11 mouse cellular contexts compared by ENCODE assay signal in genomic region chr7:140847755-140848580, GRCm38 (mm10). TPM values are rescaled to one million over a fixed set of nuclear protein-coding genes. Genes with fewer than 3 reads are reported as not detected.
DNase-seq lines count a peak whose midpoint lies in the region; ATAC-seq and TF ChIP-seq lines count a peak whose summit lies in the region.
"Had no signal": no experiment of that assay in that cellular context is flagged by ENCODE, and none has a peak within 500 bp of the region (broad histone marks: within the 10 kb centered on the region; RNA-seq: fewer than 3 reads in every experiment).

TSS of gene Odf3 (plus strand) at chr7:140847805.

- WGBS in limb, embryonic 14.5 days = 68% methylated on average over 11 of the region's 11 CpGs

- ATAC-seq in limb, embryonic 14.5 days (ENCODE audit: low FRiP score, low read depth) = no peak

- H3K27me3 ChIP-seq in limb, embryonic 14.5 days (ENCODE audit: control insufficient read depth, insufficient read depth, low read length) = no peaks in the 10 kb centered on the region

- intact Hi-C loops in left cerebral cortex, postnatal 4 days (cut with DNase I) = loop anchor here (2.0 to 5.0 kb wide), 2 partner anchors 59 to 201 kb away; no protein-coding TSS in a partner anchor

- peaks cover 24% of the 10 kb centered on the region for H3K36me3 ChIP-seq in limb, embryonic 14.5 days (ENCODE audit: control insufficient read depth, insufficient read depth, low read length)

- H3K27ac ChIP-seq in limb, embryonic 14.5 days (replicated peaks; ENCODE audit: low read depth, low read length) = no peak within 1 kb of the TSS
- H3K27ac ChIP-seq: lung, embryonic 15.5 days had no signal

- H3K9ac ChIP-seq in limb, embryonic 14.5 days (ENCODE audit: low read depth, low read length, severe bottlenecking) = no peak within 1 kb of the TSS
- H3K9ac ChIP-seq: lung, embryonic 15.5 days had no signal

- TF ChIP-seq POLR2A in limb, embryonic 14.5 days (IDR thresholded peaks at IDR 0.05; ENCODE audit: borderline replicate concordance, extremely low read depth, insufficient read depth, insufficient read length) = no peak

- no peaks in the 10 kb centered on the region for H3K4me1 ChIP-seq in limb, embryonic 14.5 days (ENCODE audit: control insufficient read depth, insufficient read depth, low read length)

- no peak within 1 kb of the TSS for H3K4me3 ChIP-seq in limb, embryonic 14.5 days (replicated peaks; ENCODE audit: low read length)
- H3K4me3 ChIP-seq: lung, embryonic 15.5 days had no signal

- no peaks in the 10 kb centered on the region for H3K9me3 ChIP-seq in limb, embryonic 14.5 days (ENCODE audit: control insufficient read depth, low read length)
- H3K9me3 ChIP-seq: lung, embryonic 15.5 days had no signal

- peak; percentile 24 to 26 for DNase-seq in cerebellum, postnatal 4 days (ENCODE audit: low spot score in 2 of 2)
- DNase-seq in cerebellum, adult 9-10 months = no peak
- DNase-seq in left cerebral cortex, postnatal 4 days = peak; percentile 54
- DNase-seq in left cerebral cortex, adult 11 months (ENCODE audit: low spot score) = no peak
- peak; percentile 82 to 93 for DNase-seq in adrenal gland, adult (ENCODE audit: inconsistent age in 2 of 2, low spot score in 1 of 2)
- DNase-seq in limb, embryonic 14.5 days (ENCODE audit: low spot score) = peak; percentile 45
- no peak for DNase-seq in frontal cortex, postnatal 25 days (ENCODE audit: low spot score in 2 of 2)
- DNase-seq in left cerebral cortex, adult 8-10 months (ENCODE audit: low spot score in 2 of 2) = no peak
- DNase-seq: thymus, postnatal 25 days had no signal

- H3K4me2 ChIP-seq in limb, embryonic 14.5 days (replicated peaks; ENCODE audit: low read depth, low read length, severe bottlenecking) = no peak within 1 kb of the TSS
- H3K4me2 ChIP-seq: lung, embryonic 15.5 days had no signal

RNA-seq across cellular contexts. Expression of gene Odf3, which starts in this region (rescaled TPM):
- total RNA-seq in left cerebral cortex, postnatal 4 days (2021) = not detected
- polyA plus RNA-seq in limb, embryonic 14.5 days (2012; rRNA removed) = 0.04 TPM in 2 replicates
- not detected in 2 replicates for polyA plus RNA-seq in limb, embryonic 14.5 days (2014; fragmentation: Nextera tagmentation; extraction: Ambion mirVana)
- under 1 TPM in 1 of 4 experiments, not detected in 3; 0.36 TPM for total RNA-seq in left cerebral cortex, adult 8-10 months (2022)
- total RNA-seq: gastrocnemius, adult 18-20 months had no signal
- polyA plus RNA-seq: lung, embryonic 15.5 days had no signal

Comparison
In these comparisons a context has a peak if more than half of its experiments do, and no peak if none do; other contexts are left out.
1. DNase-seq: peak in cerebellum, postnatal 4 days (2 of 2) and adrenal gland, adult (2 of 2); none in cerebellum, adult 9-10 months (single experiment), left cerebral cortex, adult 11 months (single experiment), frontal cortex, postnatal 25 days (0 of 2) and left cerebral cortex, adult 8-10 months (0 of 2).
2. Peak in DNase-seq in left cerebral cortex, postnatal 4 days; RNA of the gene not detected or under 1 TPM.
3. Peak in DNase-seq in limb, embryonic 14.5 days; RNA of the gene not detected or under 1 TPM.